Mouse (Mus musculus) lung, postnatal 0 days (tissue): ENCODE measurements around the gene Apln.

Experiments used
- CTCF ChIP-seq: IDR thresholded peaks from 2 replicates; pipeline ENCODE4 v1.5.1; 2016; ENCODE audit warnings: antibody characterized with exemption, mild to moderate bottlenecking
- EP300 ChIP-seq: IDR thresholded peaks from 2 replicates; pipeline ENCODE4 v1.6.1; 2016; ENCODE audit warnings: antibody characterized with exemption, mild to moderate bottlenecking, control low read depth

GRCm38 (mm10) chrX:47988024-47988423 lies 46.6 kb downstream of the Apln start:
- TF ChIP-seq CTCF (no peak), EP300 (no peak)
